Mouse (Mus musculus) A20 (cell line): Measurements from ENCODE around the gene Gm9903.

ENCODE experiments used
- DNase-seq: peaks from one replicate; pipeline ENCODE4 v3.0.0-alpha.2; 2011; ENCODE audit warnings: low read depth, low spot score

The Gm9903 gene

GRCm38 (mm10) chr5:33629301-33629987, at the start of gene Gm9903, which contains the start of gene Fam53a:
Gm9903 (plus strand) TSS chr5:33629925.
Fam53a (minus strand) TSS chr5:33629635.
- peak; percentile 99 for DNase-seq

- DNase-seq, result no peak
These were observed 49.4 kb upstream of the Gm9903 start for GRCm38 (mm10) chr5:33580336-33580735.

- no peak for DNase-seq
These were observed 42.1 kb upstream of the Gm9903 start for GRCm38 (mm10) chr5:33587498-33588058.

- no peak for DNase-seq
These were observed 41.7 kb upstream of the Gm9903 start for GRCm38 (mm10) chr5:33588066-33588465.

GRCm38 (mm10) chr5:33589221-33589888, 40.4 kb upstream of the Gm9903 start:
- peak; percentile 77 for DNase-seq

GRCm38 (mm10) chr5:33593620-33594019, 36.1 kb upstream of the Gm9903 start:
- DNase-seq, result peak; percentile 62

- no peak for DNase-seq
These were observed 24.4 kb upstream of the Gm9903 start for GRCm38 (mm10) chr5:33605314-33605713.

GRCm38 (mm10) chr5:33606631-33607030, 23.1 kb upstream of the Gm9903 start:
- DNase-seq, result no peak

- DNase-seq, result no peak
These were observed 22.3 kb upstream of the Gm9903 start for GRCm38 (mm10) chr5:33607434-33607833.

GRCm38 (mm10) chr5:33609226-33609625, 20.5 kb upstream of the Gm9903 start:
- DNase-seq, result no peak

- no peak for DNase-seq
These were observed 17.9 kb upstream of the Gm9903 start for GRCm38 (mm10) chr5:33611795-33612194.

- no peak for DNase-seq
These were observed 15.3 kb upstream of the Gm9903 start for GRCm38 (mm10) chr5:33614391-33614790.

- no peak for DNase-seq
These were observed 7.1 kb upstream of the Gm9903 start for GRCm38 (mm10) chr5:33622671-33623070.

- DNase-seq, result no peak
These were observed 6.0 kb upstream of the Gm9903 start for GRCm38 (mm10) chr5:33623766-33624165.

- DNase-seq, result peak; percentile 41
These were observed 1.8 kb upstream of the Gm9903 start for GRCm38 (mm10) chr5:33627968-33628367.

GRCm38 (mm10) chr5:33628820-33629300, 865 bp upstream of the Gm9903 start:
- DNase-seq, result no peak

GRCm38 (mm10) chr5:33630061-33630460, 336 bp downstream of the Gm9903 start:
- DNase-seq, result no peak

GRCm38 (mm10) chr5:33630615-33631014, 890 bp downstream of the Gm9903 start:
- peak; percentile 38 for DNase-seq

- DNase-seq, result no peak
These were observed 2.8 kb downstream of the Gm9903 start for GRCm38 (mm10) chr5:33632526-33632925.

GRCm38 (mm10) chr5:33635361-33635760, 5.6 kb downstream of the Gm9903 start:
- DNase-seq, result no peak

- DNase-seq, result no peak
These were observed 8.1 kb downstream of the Gm9903 start for GRCm38 (mm10) chr5:33637606-33638350.

- DNase-seq, result no peak
These were observed 9.1 kb downstream of the Gm9903 start for GRCm38 (mm10) chr5:33638826-33639225.
